Mouse (Mus musculus) CH12.LX (cell line): ENCODE results near the gene 4921530L21Rik. TPM values are rescaled to one million over a fixed set of nuclear protein-coding genes. Genes with fewer than 3 reads are reported as not detected.

Source experiments
- DNase-seq: peaks from one replicate; pipeline ENCODE4 v3.0.0-alpha.2; 2013; ENCODE audit errors: extremely low read depth
- H3K27ac ChIP-seq: 2 replicates; pipeline ENCODE4 v1.5.1; 2012; ENCODE audit warnings: low read depth, mild to moderate bottlenecking, control low read depth, moderate library complexity; ENCODE audit not compliant: insufficient read depth
- H3K27me3 ChIP-seq: replicated peaks from 2 replicates; pipeline ENCODE3; 2012; ENCODE audit warnings: inconsistent platforms
- H3K36me3 ChIP-seq, 2 experiments: replicated peaks in 1 of 2; 2 replicates each; pipeline versions ENCODE3 to v1.6.1; 2012; ENCODE audit warnings: inconsistent platforms in 1 of 2, low read length in 1 of 2, mild to moderate bottlenecking in 1 of 2, mixed read lengths in 1 of 2, moderate library complexity in 1 of 2; ENCODE audit not compliant: control insufficient read depth in 1 of 2, insufficient read depth in 1 of 2
- H3K4me1 ChIP-seq, 2 experiments: 2 replicates each; pipeline ENCODE4 v1.6.1; 2012; ENCODE audit warnings: inconsistent platforms in 1 of 2, moderate library complexity in 1 of 2; ENCODE audit not compliant: insufficient read depth in 2 of 2, control insufficient read depth in 1 of 2
- H3K4me2 ChIP-seq: 2 replicates; pipeline ENCODE4 v1.6.1; 2012; ENCODE audit warnings: low read depth, mild to moderate bottlenecking, control low read depth; ENCODE audit not compliant: poor library complexity, insufficient read depth, severe bottlenecking
- H3K4me3 ChIP-seq, 3 experiments: fragments of 150-350 bp in 1 of 3; sonication (generic) in 1 of 3; replicated peaks in 1 of 3; 2 replicates each; pipeline versions ENCODE3 to v1.5.1; 2011 to 2012; ENCODE audit warnings: low read depth in 2 of 3, low read length in 2 of 3, mild to moderate bottlenecking in 2 of 3, moderate library complexity in 2 of 3, control low read depth in 1 of 3, improper control_type of control experiment in 1 of 3, inconsistent platforms in 1 of 3, mixed read lengths in 1 of 3; ENCODE audit not compliant: poor library complexity in 1 of 3
- H3K79me2 ChIP-seq: replicated peaks from 2 replicates; pipeline ENCODE4 v1.6.1; 2012; ENCODE audit warnings: mild to moderate bottlenecking, moderate library complexity; ENCODE audit not compliant: control insufficient read depth, poor library complexity, insufficient read depth, severe bottlenecking; ENCODE audit errors: extremely low read depth
- H3K9ac ChIP-seq: 2 replicates; pipeline ENCODE4 v1.6.1; 2012; ENCODE audit warnings: low read depth, mild to moderate bottlenecking, control low read depth, moderate library complexity; ENCODE audit not compliant: insufficient read depth
- H3K9me3 ChIP-seq: replicated peaks from 2 replicates; pipeline ENCODE3; 2012; ENCODE audit warnings: low read length, inconsistent platforms, mixed read lengths
- BHLHE40 ChIP-seq: IDR thresholded peaks from 2 replicates; pipeline ENCODE4 v1.6.1; 2011; ENCODE audit warnings: mild to moderate bottlenecking, low read depth, low read length, improper control_type of control experiment
- CHD2 ChIP-seq: IDR thresholded peaks from 2 replicates; pipeline ENCODE4 v1.6.1; 2011; ENCODE audit warnings: low read length, improper control_type of control experiment
- CTCF ChIP-seq, 2 experiments: IDR thresholded peaks in 1 of 2; conservative IDR thresholded peaks in 1 of 2; 2 replicates each; pipeline ENCODE4 v1.5.1; 2011 to 2012; ENCODE audit warnings: low read depth in 2 of 2, low read length in 2 of 2, improper control_type of control experiment in 1 of 2, inconsistent platforms in 1 of 2, mild to moderate bottlenecking in 1 of 2, moderate library complexity in 1 of 2
- E2F4 ChIP-seq: IDR thresholded peaks from 2 replicates; pipeline ENCODE4 v1.6.1; 2011; ENCODE audit warnings: low read depth, low read length, improper control_type of control experiment; ENCODE audit not compliant: insufficient replicate concordance
- ELF1 ChIP-seq: IDR thresholded peaks from 2 replicates; pipeline ENCODE4 v1.6.1; 2014; ENCODE audit warnings: low read depth, mild to moderate bottlenecking, inconsistent platforms, low read length, improper control_type of control experiment
- GABPA ChIP-seq: IDR thresholded peaks from 2 replicates; pipeline ENCODE4 v1.6.1; 2012; ENCODE audit warnings: low read depth, low read length, improper control_type of control experiment, inconsistent platforms; ENCODE audit not compliant: insufficient replicate concordance
- HCFC1 ChIP-seq: IDR thresholded peaks from 2 replicates; pipeline ENCODE4 v1.6.1; 2012; ENCODE audit warnings: low read depth, mild to moderate bottlenecking, inconsistent platforms, low read length, improper control_type of control experiment
- IRF4 ChIP-seq: IDR thresholded peaks from 2 replicates; pipeline ENCODE4 v1.6.1; 2014; ENCODE audit warnings: low read depth, mild to moderate bottlenecking, inconsistent platforms, low read length, improper control_type of control experiment
- JUN ChIP-seq: IDR thresholded peaks from 2 replicates; pipeline ENCODE4 v1.6.1; 2011; ENCODE audit warnings: low read depth, mild to moderate bottlenecking, low read length, improper control_type of control experiment, moderate library complexity; ENCODE audit not compliant: insufficient read depth
- JUND ChIP-seq: conservative IDR thresholded peaks from 2 replicates; pipeline ENCODE4 v1.6.1; 2011; ENCODE audit warnings: low read depth, low read length, improper control_type of control experiment
- KAT2A ChIP-seq: IDR thresholded peaks from 2 replicates; pipeline ENCODE4 v1.6.1; 2012; ENCODE audit warnings: low read length, improper control_type of control experiment, inconsistent platforms; ENCODE audit not compliant: insufficient replicate concordance
- MAFK ChIP-seq: IDR thresholded peaks from 2 replicates; pipeline ENCODE4 v1.6.1; 2011; ENCODE audit warnings: low read length, improper control_type of control experiment; ENCODE audit not compliant: insufficient replicate concordance
- MAX ChIP-seq: IDR thresholded peaks from 2 replicates; pipeline ENCODE4 v1.6.1; 2011; ENCODE audit warnings: low read length, improper control_type of control experiment
- MAZ ChIP-seq: IDR thresholded peaks from 2 replicates; pipeline ENCODE4 v1.6.1; 2012; ENCODE audit warnings: low read depth, mild to moderate bottlenecking, inconsistent platforms, low read length, improper control_type of control experiment, moderate library complexity
- MEF2A ChIP-seq: IDR thresholded peaks from 2 replicates; pipeline ENCODE4 v1.6.1; 2014; ENCODE audit warnings: low read depth, mild to moderate bottlenecking, inconsistent platforms, low read length, improper control_type of control experiment, borderline replicate concordance
- MYC ChIP-seq: IDR thresholded peaks from 2 replicates; pipeline ENCODE4 v1.6.1; 2011; ENCODE audit warnings: low read depth, mild to moderate bottlenecking, improper control_type of control experiment, low read length
- NRF1 ChIP-seq: IDR thresholded peaks from 2 replicates; pipeline ENCODE4 v1.6.1; 2014; ENCODE audit warnings: low read depth, mild to moderate bottlenecking, inconsistent platforms, low read length, improper control_type of control experiment, moderate library complexity
- POLR2A ChIP-seq: IDR thresholded peaks from 2 replicates; pipeline ENCODE4 v1.6.1; 2011; ENCODE audit warnings: low read depth, mild to moderate bottlenecking, improper control_type of control experiment, low read length
- RCOR1 ChIP-seq: conservative IDR thresholded peaks from 2 replicates; pipeline ENCODE4 v1.6.1; 2012; ENCODE audit warnings: low read depth, mild to moderate bottlenecking, inconsistent platforms, low read length, improper control_type of control experiment
- SMC3 ChIP-seq: IDR thresholded peaks from 2 replicates; pipeline ENCODE4 v1.6.1; 2011; ENCODE audit warnings: low read depth, low read length, improper control_type of control experiment
- UBTF ChIP-seq: IDR thresholded peaks from 2 replicates; pipeline ENCODE4 v1.6.1; 2012; ENCODE audit warnings: low read depth, mild to moderate bottlenecking, inconsistent platforms, low read length, improper control_type of control experiment, moderate library complexity
- ZMIZ1 ChIP-seq: IDR thresholded peaks from 2 replicates; pipeline ENCODE4 v1.6.1; 2012; ENCODE audit warnings: low read depth, mild to moderate bottlenecking, inconsistent platforms, low read length, improper control_type of control experiment
- ZNF384 ChIP-seq: IDR thresholded peaks from 2 replicates; pipeline ENCODE4 v1.6.1; 2012; ENCODE audit warnings: low read depth, low read length, improper control_type of control experiment, inconsistent platforms
- dilution Hi-C: fragments of 300-500 bp; cut with MboI; formaldehyde crosslinking; loops from 2 replicates; pipeline ENCODE4 v1.14.3; 2020; ENCODE audit warnings: low sequenced_read_pairs; ENCODE audit not compliant: extremely low pct_unique_long_range_greater_than_20kb, extremely low pct_ligation_motif_present
- in situ Hi-C: fragments of 300-500 bp; cut with MboI; formaldehyde crosslinking; loops from 3 replicates; pipeline ENCODE4 v1.14.3; 2019; ENCODE audit warnings: low sequenced_read_pairs, low pct_ligation_motif_present, low pct_unique_long_range_greater_than_20kb, mixed read lengths
- polyA plus RNA-seq: library from polyadenylated mRNA; unstranded; fragments of >175 nt; gene quantifications from 2 replicates; pipeline ENCODE4 v1.2.1, GENCODE M21; 2012; ENCODE audit warnings: low read depth; ENCODE audit not compliant: insufficient read length
- total RNA-seq, 2 experiments: library from RNA; depleted of rRNA; stranded (reverse); fragments of 300-350 nt in 1 of 2; fragments of >200 nt in 1 of 2; gene quantifications; 2 replicates each; pipeline ENCODE4 v1.2.3; 2012 to 2014

4921530L21Rik gene
- total RNA-seq (2012; rRNA removed) (not detected in 2 replicates), total RNA-seq (2014; rRNA removed) (not detected in 2 replicates), polyA plus RNA-seq (not detected in 2 replicates)

- in situ Hi-C loops, result no loop called here
- dilution Hi-C loops, result no loop called here
These were observed at the start of gene 4921530L21Rik for GRCm38 (mm10) chr14:95880954-95881353. TSS of gene 4921530L21Rik (plus strand) at chr14:95881254.

GRCm38 (mm10) chr14:95833866-95834265, 47.2 kb upstream of the 4921530L21Rik start:
- dilution Hi-C loops, result no loop called here
- DNase-seq, result no peak
- Histone ChIP-seq H3K27ac (no peak overlapping the region), H3K9ac (no peak overlapping the region), H3K9me3 (peaks cover 27% of the 10 kb centered on the region), H3K79me2 (no peaks in the 10 kb centered on the region), H3K4me2 (no peak overlapping the region), H3K4me1 (no peaks in the 10 kb centered on the region), H3K4me3 (no peak overlapping the region), H3K36me3 (no peaks in the 10 kb centered on the region), H3K27me3 (no peaks in the 10 kb centered on the region)
- in situ Hi-C loops, result no loop called here
- no peak for TF ChIP-seq SMC3
- no peak for TF ChIP-seq IRF4
- no peak for TF ChIP-seq BHLHE40
- no peak for TF ChIP-seq MYC
- no peak for TF ChIP-seq JUN
- no peak for TF ChIP-seq NRF1
- TF ChIP-seq POLR2A, result no peak
- no peak for TF ChIP-seq ZNF384
- TF ChIP-seq MAZ, result no peak
- TF ChIP-seq CHD2, result no peak
- no peak for TF ChIP-seq JUND
- TF ChIP-seq ELF1, result no peak
- TF ChIP-seq RCOR1, result no peak

More at GRCm38 (mm10) chr14:95880954-95881353, at the start of gene 4921530L21Rik:
- Histone ChIP-seq H3K36me3 (no peaks in the 10 kb centered on the region), H3K4me2 (no peak within 1 kb of the TSS), H3K9ac (no peak within 1 kb of the TSS), H3K79me2 (no peaks in the 10 kb centered on the region), H3K9me3 (peaks cover 34% of the 10 kb centered on the region), H3K27ac (no peak within 1 kb of the TSS), H3K4me1 (no peaks in the 10 kb centered on the region), H3K4me3 (no peak within 1 kb of the TSS), H3K27me3 (no peaks in the 10 kb centered on the region)
- no peak for TF ChIP-seq ZMIZ1
- TF ChIP-seq MYC, result no peak
- TF ChIP-seq RCOR1, result no peak
- DNase-seq, result no peak

- Histone ChIP-seq H3K4me2 (no peak overlapping the region), H3K4me1 (no peaks in the 10 kb centered on the region), H3K79me2 (no peaks in the 10 kb centered on the region), H3K9me3 (peaks cover 20% of the 10 kb centered on the region), H3K4me3 (no peak overlapping the region), H3K9ac (no peak overlapping the region), H3K27ac (no peak overlapping the region), H3K27me3 (no peaks in the 10 kb centered on the region), H3K36me3 (no peaks in the 10 kb centered on the region)
- in situ Hi-C loops, result no loop called here
- dilution Hi-C loops, result no loop called here
- DNase-seq, result no peak
- TF ChIP-seq E2F4 (no peak), MYC (no peak), HCFC1 (no peak), MEF2A (no peak), UBTF (no peak), GABPA (no peak), KAT2A (no peak), MAFK (no peak), JUN (no peak), MAX (no peak), CTCF (conservative IDR thresholded peaks at IDR 0.05 in 1 of 2, IDR thresholded peaks at IDR 0.05 in 1 of 2; ENCODE audit: low read depth in 2 of 2, low read length in 2 of 2) (no peak)
These were observed 18.1 kb upstream of the 4921530L21Rik start for GRCm38 (mm10) chr14:95862981-95863380.
